Mouse (Mus musculus) fibroblast of lung, adult 2 months (primary cell): ENCODE measurements at regions not wholly inside any gene's neighbourhood (a gene's known extent, or its start where the extent isn't known, plus 50 kb on each side); places are given as distances from the start of the nearest gene placed in this dataset.
A peak's percentile ranks its signal among the peaks of the same experiment; 100 is the strongest.

Experiments used
- DNase-seq: peaks from one replicate; pipeline ENCODE4 v3.0.0-alpha.2; 2011; ENCODE audit warnings: low read depth

DNA sequence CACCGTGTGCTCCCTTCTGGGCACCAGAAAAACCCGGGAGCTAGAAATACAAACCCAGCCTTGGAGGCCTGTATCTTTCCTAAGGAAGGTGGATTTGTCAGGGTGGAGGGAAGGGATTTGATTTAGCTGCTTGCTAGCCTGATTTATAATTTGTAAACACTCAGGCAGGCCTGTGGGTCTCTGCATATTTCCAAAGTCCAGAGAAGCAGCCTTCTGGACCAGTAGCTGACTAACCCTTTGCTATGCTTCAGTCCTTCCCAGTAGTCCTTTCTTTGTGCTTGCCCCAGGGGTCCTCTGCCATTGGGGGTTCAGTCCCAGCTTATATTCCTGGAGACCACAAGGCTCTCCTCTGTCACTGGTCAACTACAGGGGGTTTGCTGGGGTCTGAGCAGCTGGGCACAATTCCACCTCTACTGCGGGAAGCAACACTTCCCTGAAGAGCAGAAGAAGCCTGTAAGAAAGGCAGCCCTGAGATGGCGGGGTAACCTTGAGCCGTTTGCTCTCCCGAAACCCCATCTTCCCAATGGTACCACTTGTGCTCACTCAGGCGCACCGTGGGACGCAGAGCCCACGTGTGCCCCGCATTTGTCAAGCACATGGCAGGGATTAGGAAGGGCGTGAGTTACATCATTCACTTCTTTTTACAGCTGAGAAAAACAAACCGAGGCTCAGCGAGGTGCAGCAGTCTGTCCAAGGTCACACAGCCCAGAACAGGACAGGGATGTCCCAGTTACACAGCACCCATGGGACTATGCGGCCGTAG lies 85.7 kb downstream of the 1700001O22Rik start:
- DNase-seq = no peak

GRCm38 (mm10) chr2:30716580-30717565 lies 86.6 kb downstream of the 1700001O22Rik start:
- DNase-seq = peak; percentile 87

DNA sequence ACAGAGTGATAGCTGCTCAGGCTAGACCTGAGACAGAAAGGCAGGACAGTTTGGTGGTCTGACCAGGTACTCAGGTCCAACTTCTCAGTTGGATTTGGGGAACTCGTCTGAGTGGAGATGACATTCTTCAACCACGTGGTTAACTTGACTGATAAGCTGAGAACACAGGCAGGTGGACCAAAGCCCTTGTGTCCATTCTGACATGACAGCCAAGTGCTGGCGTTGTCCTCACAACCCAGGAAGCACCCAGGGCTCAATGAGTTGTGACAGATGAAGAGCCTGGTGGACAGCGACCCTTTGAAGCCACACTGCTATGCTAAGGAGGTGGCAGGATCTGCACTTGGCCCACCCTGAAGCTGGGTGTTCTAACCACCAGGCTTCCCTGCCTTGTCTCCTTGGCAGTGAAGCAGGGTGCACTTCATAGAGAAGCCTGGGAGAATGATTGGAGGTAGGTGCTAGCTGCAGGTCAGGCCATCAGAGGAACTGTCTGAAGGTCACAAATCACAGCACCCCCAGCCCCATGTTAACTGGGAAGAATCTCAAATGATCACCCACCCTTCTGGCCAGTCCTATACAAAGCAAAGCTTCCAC lies 87.6 kb downstream of the 1700001O22Rik start:
- DNase-seq = no peak

DNA sequence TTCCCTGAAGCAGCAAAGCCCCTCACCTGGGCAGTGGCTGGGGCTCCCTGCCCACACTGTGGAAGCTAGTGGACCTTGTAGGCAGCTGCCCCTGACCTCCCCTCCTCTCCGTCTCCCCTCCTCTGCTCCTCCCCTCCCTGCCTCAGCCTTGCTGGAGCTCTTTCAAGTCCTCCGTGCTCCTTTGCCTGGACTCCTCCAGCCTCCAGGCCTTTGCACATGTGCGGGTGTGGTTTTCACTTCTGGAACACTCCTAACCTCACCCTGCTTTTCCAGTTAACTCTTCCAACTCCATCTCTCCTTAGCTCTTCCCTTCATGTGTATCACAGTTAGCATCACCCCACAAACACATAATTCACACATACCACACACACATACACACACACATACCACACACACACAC lies 89.9 kb downstream of the 1700001O22Rik start:
- DNase-seq = no peak

DNA sequence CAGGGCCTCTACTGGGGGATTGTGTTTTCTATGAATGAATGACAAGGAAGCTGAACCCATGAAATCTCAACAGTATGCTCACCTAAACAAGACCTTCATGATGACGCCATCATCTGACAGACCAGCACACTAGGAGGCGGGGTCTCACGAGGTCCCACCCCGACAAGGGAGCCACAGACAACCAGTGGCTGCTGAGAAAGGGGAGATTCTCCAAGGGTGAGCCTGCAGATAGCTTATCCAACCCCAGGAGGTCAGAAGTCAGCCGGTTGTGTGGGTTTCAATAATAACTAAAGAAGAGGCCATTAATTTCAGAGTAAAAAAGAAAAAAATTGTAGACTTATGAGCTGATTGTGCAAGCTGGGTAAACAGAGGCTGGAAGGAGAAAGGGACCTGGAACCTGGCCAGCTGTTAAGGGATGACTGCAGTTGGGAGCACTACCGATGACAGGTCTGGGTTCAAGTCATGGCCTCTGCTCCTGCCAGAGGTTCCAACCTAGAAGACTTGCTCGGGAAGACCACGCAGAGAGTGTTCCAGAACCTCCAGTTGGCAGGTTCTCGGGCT lies 90.5 kb downstream of the 1700001O22Rik start:
- no peak for DNase-seq

GRCm38 (mm10) chr2:30711853-30712498 lies 91.5 kb downstream of the 1700001O22Rik start:
- DNase-seq = peak; percentile 94

GRCm38 (mm10) chr2:30711476-30711852 lies 92.0 kb downstream of the 1700001O22Rik start:
- DNase-seq = no peak

GRCm38 (mm10) chr2:30710895-30711294 lies 92.6 kb downstream of the 1700001O22Rik start:
- DNase-seq = no peak

DNA sequence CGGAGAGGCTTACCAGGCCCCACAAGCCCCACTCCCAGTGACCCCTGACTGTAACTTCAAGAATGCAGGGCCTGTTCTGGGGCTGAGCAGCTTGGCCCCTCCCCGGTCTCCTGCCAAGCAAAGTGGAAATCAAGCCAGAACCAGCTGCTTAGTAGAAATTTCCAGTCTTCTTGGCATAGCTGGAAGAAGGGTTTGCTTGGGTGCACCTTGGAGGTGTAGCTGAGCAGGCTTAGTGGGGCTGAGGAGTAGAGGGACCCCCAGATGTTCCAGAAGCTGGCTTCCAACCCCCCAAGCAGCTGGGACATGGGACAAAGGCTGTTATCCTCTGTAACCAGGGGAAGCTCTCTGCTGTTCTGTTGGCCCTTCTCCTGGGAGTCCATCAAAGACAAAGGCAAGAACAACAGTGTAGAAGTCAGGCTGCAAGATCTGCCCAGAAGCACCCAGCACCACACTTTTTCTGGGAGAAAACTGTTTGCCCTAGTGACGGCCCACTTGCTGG lies 94.0 kb downstream of the 1700001O22Rik start:
- DNase-seq = peak; percentile 83

DNA sequence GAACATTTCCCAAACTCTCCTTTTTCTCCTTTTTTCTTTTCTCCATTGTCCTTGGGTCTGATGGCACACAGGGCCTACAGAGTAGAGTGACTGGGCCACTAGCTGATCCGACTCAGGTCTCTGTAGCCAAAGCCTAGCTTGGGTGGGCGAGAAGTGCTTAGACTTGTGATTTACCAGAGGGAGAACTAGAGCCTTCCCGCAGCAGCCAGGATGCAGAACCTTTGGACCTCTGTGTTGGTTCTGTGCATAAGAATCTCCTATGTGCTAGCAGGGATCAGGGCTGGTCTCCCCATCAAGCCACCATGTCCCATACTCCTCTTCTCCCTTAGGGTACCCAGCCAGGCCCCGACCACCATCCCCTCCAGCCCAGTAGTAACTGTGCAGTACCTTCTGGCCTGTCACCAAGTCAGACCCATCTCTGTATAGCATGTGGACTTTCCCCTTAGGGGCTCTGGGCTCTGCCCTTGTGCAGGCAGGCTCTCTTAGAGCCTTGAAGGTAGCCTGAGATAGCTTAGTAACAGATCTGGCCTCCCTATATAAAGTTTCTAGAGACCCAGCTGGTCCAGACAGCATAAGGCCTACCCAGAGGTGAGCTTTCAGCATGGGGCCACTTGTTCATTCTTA lies 94.6 kb downstream of the 1700001O22Rik start:
- no peak for DNase-seq

- DNase-seq = peak; percentile 80
These were observed 95.3 kb downstream of the 1700001O22Rik start for GRCm38 (mm10) chr2:30708001-30708683.

- DNase-seq = peak; percentile 87
These were observed 96.1 kb downstream of the 1700001O22Rik start for GRCm38 (mm10) chr2:30707099-30708000.

- no peak for DNase-seq
These were observed 97.4 kb downstream of the 1700001O22Rik start for GRCm38 (mm10) chr2:30706036-30706435.

GRCm38 (mm10) chr2:30703308-30703707 lies 100.2 kb downstream of the 1700001O22Rik start:
- no peak for DNase-seq

DNA sequence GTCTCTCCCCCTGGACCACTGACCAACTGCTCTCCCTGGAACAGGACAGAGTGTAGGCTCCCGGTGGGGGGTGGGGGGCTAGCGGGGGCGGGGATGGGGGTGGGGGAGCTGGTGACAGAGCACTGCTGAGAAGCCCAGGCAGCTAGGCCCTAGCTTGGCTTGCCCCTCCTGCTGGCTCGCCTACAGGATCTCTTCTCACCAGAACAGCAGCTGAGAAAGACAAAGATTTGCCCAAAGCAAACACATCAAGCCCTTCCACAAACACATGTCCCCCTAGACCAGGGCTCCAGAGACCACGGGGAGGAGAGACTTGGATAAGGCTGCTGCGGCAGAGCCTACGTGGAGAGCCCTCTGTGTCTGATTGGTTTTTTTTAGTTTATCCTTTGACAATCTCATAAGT lies 100.8 kb downstream of the 1700001O22Rik start:
- DNase-seq = no peak

DNA sequence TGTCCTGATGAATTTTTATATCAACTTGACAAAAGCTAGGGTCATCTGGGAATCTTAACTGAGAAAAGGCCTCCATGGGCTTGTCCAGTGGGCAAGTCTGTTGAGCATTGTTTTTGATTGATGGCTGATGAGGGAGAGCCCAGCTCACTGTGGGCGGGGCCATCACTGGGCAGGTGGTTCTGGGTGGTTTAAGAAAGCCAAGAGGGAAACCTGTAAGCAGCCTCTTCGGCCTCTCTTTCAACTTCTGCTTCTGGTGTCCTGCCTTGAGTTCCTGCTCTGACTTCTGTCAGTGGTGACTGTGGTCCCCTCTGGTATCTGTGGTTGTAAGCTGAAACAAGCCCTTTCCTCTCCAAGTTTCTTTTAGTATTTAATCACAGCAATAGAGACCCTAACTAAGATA lies 102.6 kb downstream of the 1700001O22Rik start:
- DNase-seq = no peak

GRCm38 (mm10) chr2:30700471-30700870 lies 103.0 kb downstream of the 1700001O22Rik start:
- DNase-seq = no peak

DNA sequence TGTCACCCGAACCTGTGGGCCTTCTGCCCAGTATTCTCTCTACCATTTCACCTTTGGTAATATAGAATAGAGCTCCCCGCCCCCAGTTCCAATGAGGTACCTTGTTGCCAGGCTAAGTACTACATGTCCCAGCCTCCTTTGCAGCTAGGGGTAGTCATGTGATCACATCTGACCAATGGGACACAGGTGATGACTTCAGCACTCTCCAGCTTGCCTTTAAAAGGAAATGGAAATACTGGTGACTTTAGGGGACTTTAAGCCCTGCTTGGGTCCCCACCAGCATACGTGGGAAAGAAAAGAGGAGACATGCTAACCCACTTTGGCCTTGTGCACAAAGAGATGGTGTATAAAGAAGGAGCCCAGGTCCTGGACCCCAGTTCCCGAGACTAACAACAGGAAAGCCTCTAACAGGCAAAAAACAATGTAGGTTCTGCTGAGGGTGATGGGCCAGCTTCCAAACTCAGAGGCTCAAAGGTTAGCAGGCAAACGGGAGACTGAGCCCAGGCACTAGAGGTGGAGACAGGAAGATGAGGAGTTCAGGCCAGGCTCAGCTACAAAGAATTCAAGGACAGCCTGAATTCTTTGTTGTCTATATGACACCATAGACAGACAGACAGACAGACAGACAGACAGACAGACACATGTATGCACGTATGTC lies 103.5 kb downstream of the 1700001O22Rik start:
- DNase-seq = peak; percentile 87
